Mouse (Mus musculus) lung, embryonic 14.5 days (tissue): Measurements from ENCODE around the gene L3mbtl1. TPM values are rescaled to one million over a fixed set of nuclear protein-coding genes. Genes with fewer than 3 reads are reported as not detected.

Experiments
- ATAC-seq: fragments of 200-750 bp; cut with Nextera tagmentation; 2 replicates; pipeline ENCODE4 v1.8.0; 2017; ENCODE audit warnings: mild to moderate bottlenecking, moderate TSS enrichment, moderate library complexity; ENCODE audit not compliant: insufficient read depth
- DNase-seq: peaks from one replicate; pipeline ENCODE4 v3.0.0-alpha.2; 2015
- H3K27ac ChIP-seq: fragments of 300-500 bp; sonication (generic); 2 replicates; pipeline ENCODE4 v1.5.1; 2014; ENCODE audit warnings: low read depth, mild to moderate bottlenecking, moderate library complexity
- H3K27me3 ChIP-seq: fragments of 300-500 bp; sonication (generic); 2 replicates; pipeline ENCODE4 v1.6.1; 2014; ENCODE audit warnings: low read length, control low read depth; ENCODE audit not compliant: insufficient read depth
- H3K36me3 ChIP-seq: fragments of 300-500 bp; sonication (generic); 2 replicates; pipeline ENCODE4 v1.6.1; 2014; ENCODE audit warnings: control low read depth; ENCODE audit not compliant: insufficient read depth
- H3K4me1 ChIP-seq: fragments of 300-500 bp; sonication (generic); 2 replicates; pipeline ENCODE4 v1.6.1; 2014; ENCODE audit warnings: antibody characterized with exemption, control low read depth; ENCODE audit not compliant: insufficient read depth
- H3K4me2 ChIP-seq: fragments of 300-500 bp; sonication (generic); 2 replicates; pipeline ENCODE4 v1.6.1; 2014; ENCODE audit warnings: mild to moderate bottlenecking
- H3K4me3 ChIP-seq: fragments of 300-500 bp; sonication (generic); 2 replicates; pipeline ENCODE4 v1.5.1; 2014; ENCODE audit warnings: low read depth, low read length
- H3K9ac ChIP-seq: fragments of 300-500 bp; sonication (generic); 2 replicates; pipeline ENCODE4 v1.6.1; 2014
- H3K9me3 ChIP-seq: fragments of 300-500 bp; sonication (generic); 2 replicates; pipeline ENCODE4 v1.6.1; 2016; ENCODE audit warnings: low read depth, low read length, control low read depth
- CTCF ChIP-seq: IDR thresholded peaks from 2 replicates; pipeline ENCODE4 v1.5.1; 2016; ENCODE audit warnings: antibody characterized with exemption, low read depth
- WGBS: fragments of 180-500 bp; shearing (Covaris S2); extraction: QIAGEN DNeasy Blood & Tissue Kit; methylation state at CpG from one replicate; pipeline ENCODE4 v1.1.7; 2014; 5-methylcytosine and 5-hydroxymethylcytosine counted together
- polyA plus RNA-seq: library from polyadenylated mRNA; unstranded; fragments of >200 nt; fragmentation: Nextera tagmentation; extraction: Ambion mirVana; gene quantifications from 2 replicates; pipeline ENCODE4 v1.2.1, GENCODE M21; 2014

L3mbtl1 gene
- polyA plus RNA-seq, 1 experiment from 2014 or later, result 0.21 TPM

DNA sequence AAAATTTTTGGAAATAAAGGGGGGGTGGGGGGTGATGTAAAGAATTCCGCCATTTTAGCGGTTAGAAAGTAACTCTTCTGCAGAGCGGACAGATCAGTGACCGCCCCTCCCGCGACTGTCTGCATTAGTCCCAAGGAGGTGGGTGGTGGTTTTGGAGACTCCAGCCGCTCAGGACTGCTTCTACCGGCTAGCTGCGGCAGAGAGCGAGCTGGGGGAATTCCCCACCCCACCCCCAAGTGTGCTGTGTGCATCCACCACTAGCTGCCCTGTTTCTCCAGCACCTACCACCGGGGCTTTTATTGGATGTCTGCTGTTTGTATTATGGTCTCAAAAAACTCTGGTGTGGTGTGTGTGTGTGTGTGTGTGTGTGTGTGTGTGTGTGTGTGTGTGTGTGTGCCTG lies 659 bp downstream of the L3mbtl1 start:
- ATAC-seq (no peak), DNase-seq (no peak)
- TF ChIP-seq CTCF, result no peak
- Histone ChIP-seq H3K27ac (no peak overlapping the region), H3K36me3 (peaks cover 22% of the 10 kb centered on the region), H3K4me3 (peak overlapping the region; percentile 49; the same call in 1 of the 2 replicates), H3K9me3 (no peaks in the 10 kb centered on the region), H3K4me2 (peak overlapping the region; percentile 92), H3K9ac (no peak overlapping the region), H3K27me3 (peaks cover 21% of the 10 kb centered on the region), H3K4me1 (no peaks in the 10 kb centered on the region; the same call in 1 of the 2 replicates)
- WGBS, result 8% methylated on average over 11 of the region's 11 CpGs

DNA sequence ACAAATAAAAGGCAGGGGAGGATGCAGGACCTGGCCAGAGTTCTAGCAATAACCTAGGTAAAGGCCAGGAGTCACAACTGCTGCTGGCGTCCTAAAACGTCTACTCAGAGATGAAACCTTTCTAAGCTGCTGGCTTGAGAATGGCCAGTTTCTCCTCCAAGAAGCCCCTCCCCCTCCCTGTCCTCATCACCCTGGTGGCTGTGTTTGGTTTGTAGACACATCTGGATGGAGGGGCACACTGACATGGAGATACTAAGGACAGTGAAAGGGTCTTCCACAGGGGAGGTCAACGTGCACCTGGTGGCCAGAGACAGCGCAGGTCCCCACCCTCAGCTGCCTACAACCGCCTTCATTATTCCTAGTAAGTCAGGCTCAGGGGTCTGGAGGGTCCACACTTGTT lies 3.7 kb downstream of the L3mbtl1 start:
- Histone ChIP-seq H3K4me1 (no peaks in the 10 kb centered on the region; the same call in 1 of the 2 replicates), H3K27ac (no peak overlapping the region), H3K36me3 (no peaks in the 10 kb centered on the region), H3K4me3 (no peak overlapping the region), H3K27me3 (peaks cover 21% of the 10 kb centered on the region), H3K9me3 (no peaks in the 10 kb centered on the region), H3K4me2 (no peak overlapping the region), H3K9ac (no peak overlapping the region)
- 77% methylated on average over 5 of the region's 5 CpGs for WGBS
- TF ChIP-seq CTCF, result no peak
- DNase-seq (no peak), ATAC-seq (no peak)

- H3K9ac ChIP-seq, result no peak overlapping the region
- H3K4me3 ChIP-seq, result peak overlapping the region; percentile 4; the same call in 1 of the 2 replicates
- no peak for DNase-seq
- H3K4me2 ChIP-seq, result peak overlapping the region; percentile 49
- WGBS, result 30% methylated on average over 15 of the region's 15 CpGs
- H3K27ac ChIP-seq, result no peak overlapping the region
- peaks cover 19% of the 10 kb centered on the region for H3K27me3 ChIP-seq
- H3K36me3 ChIP-seq, result no peaks in the 10 kb centered on the region
- no peak for TF ChIP-seq CTCF
- no peaks in the 10 kb centered on the region; the same call in 1 of the 2 replicates for H3K4me1 ChIP-seq
- H3K9me3 ChIP-seq, result no peaks in the 10 kb centered on the region
- ATAC-seq, result 0 out of 2 replicates have a peak, but pooled peaks have one; percentile 35
Observed at GRCm38 (mm10) chr2:162947736-162948135, 4.5 kb downstream of the L3mbtl1 start.

GRCm38 (mm10) chr2:162948221-162948620 lies 4.9 kb downstream of the L3mbtl1 start:
- H3K27me3 ChIP-seq, result peaks cover 14% of the 10 kb centered on the region
- no peaks in the 10 kb centered on the region for H3K4me1 ChIP-seq
- H3K9me3 ChIP-seq, result no peaks in the 10 kb centered on the region
- H3K36me3 ChIP-seq, result no peaks in the 10 kb centered on the region
- no peak overlapping the region for H3K9ac ChIP-seq
- no peak overlapping the region for H3K27ac ChIP-seq
- 62% methylated on average over 14 of the region's 14 CpGs for WGBS
- no peak for DNase-seq
- peak overlapping the region; percentile 4; the same call in 1 of the 2 replicates for H3K4me3 ChIP-seq
- peak overlapping the region; percentile 49 for H3K4me2 ChIP-seq
- no peak for TF ChIP-seq CTCF
- ATAC-seq, result no peak

DNA sequence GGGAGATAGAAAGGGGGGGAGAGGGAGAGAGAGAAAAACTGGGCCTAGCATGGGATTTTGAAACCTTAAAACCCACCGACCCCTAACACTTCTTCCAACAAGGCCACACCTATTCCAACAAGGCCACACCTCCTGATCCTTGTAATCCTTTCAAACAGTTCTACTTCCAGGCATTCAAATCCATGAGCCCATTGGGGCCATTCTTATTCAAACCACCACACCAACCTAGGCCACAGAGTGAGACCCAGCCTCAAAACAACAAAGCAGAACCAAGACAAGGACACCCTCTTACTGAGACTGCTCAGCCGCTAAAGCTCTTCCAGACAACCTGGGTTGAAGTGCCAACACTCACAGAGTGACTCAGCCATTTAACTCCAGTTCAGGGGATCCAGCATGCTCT lies 7.5 kb downstream of the L3mbtl1 start:
- Histone ChIP-seq H3K4me2 (no peak overlapping the region), H3K36me3 (no peaks in the 10 kb centered on the region), H3K4me1 (no peaks in the 10 kb centered on the region), H3K9ac (no peak overlapping the region), H3K27ac (no peak overlapping the region), H3K4me3 (no peak overlapping the region), H3K9me3 (no peaks in the 10 kb centered on the region), H3K27me3 (no peaks in the 10 kb centered on the region)
- ATAC-seq, result no peak
- 80% methylated on average over 2 of the region's 2 CpGs for WGBS
- DNase-seq, result no peak
- no peak for TF ChIP-seq CTCF

DNA sequence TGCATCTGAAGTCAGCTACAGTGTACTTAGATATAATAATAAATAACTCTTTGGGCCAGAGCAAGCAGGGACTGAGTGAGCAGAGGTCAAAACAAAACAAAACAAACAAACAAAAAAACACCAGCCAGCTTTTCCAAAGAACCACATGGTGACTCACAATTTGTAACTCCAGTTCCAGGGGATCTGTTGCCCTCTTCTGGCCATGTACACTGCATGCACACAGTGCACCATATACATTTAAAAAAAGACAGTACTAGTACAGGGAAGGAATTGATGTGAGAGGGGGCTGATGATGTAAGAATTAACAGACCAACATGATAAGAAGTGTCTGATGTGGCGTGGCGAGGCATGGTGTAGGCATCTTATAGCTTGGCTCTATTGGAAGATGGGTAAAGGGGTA lies 13.6 kb downstream of the L3mbtl1 start:
- 0 out of 2 replicates have a peak, but pooled peaks have one; percentile 13 for TF ChIP-seq CTCF
- WGBS, result 94% methylated on average over 2 of the region's 2 CpGs
- no peak overlapping the region for H3K4me2 ChIP-seq

GRCm38 (mm10) chr2:162961321-162961720 lies 18.0 kb downstream of the L3mbtl1 start:
- no peaks in the 10 kb centered on the region for H3K9me3 ChIP-seq
- WGBS, result 62% methylated on average over 10 of the region's 10 CpGs
- no peak for TF ChIP-seq CTCF

More for the DNA sequence above, 13.6 kb downstream of the L3mbtl1 start:
- H3K9me3 ChIP-seq, result no peaks in the 10 kb centered on the region
- DNase-seq (no peak), ATAC-seq (no peak)
- H3K36me3 ChIP-seq, result no peaks in the 10 kb centered on the region
- no peaks in the 10 kb centered on the region for H3K4me1 ChIP-seq
- H3K4me3 ChIP-seq, result no peak overlapping the region
- no peak overlapping the region for H3K27ac ChIP-seq
- no peak overlapping the region for H3K9ac ChIP-seq
- H3K27me3 ChIP-seq, result no peaks in the 10 kb centered on the region

DNA sequence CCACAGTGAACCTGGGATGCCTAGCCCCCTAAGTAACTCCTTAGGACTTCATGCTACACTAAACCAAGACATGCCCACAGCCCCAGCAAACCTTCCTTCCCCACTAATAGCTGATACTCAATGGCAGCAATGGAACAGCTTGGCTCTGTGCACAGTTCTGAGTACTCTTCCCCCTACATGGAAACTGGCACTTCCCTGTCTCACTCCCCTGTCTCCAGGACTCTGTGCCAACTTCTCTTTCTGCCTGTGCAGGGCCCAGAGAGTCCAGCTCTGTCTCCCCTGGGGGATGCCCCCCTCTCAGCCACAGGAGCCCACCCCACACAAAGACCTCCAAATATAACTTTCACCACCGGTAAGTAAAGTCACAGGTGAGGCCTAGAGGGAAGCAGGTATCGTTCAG lies 23.5 kb downstream of the L3mbtl1 start:
- 95% methylated on average over 2 of the region's 2 CpGs for WGBS
- no peak overlapping the region for H3K9ac ChIP-seq
- no peaks in the 10 kb centered on the region for H3K9me3 ChIP-seq
- DNase-seq (no peak), ATAC-seq (no peak)
- no peak for TF ChIP-seq CTCF
- no peaks in the 10 kb centered on the region for H3K36me3 ChIP-seq
- no peak overlapping the region for H3K4me3 ChIP-seq
- no peaks in the 10 kb centered on the region for H3K4me1 ChIP-seq
- no peaks in the 10 kb centered on the region for H3K27me3 ChIP-seq
- H3K4me2 ChIP-seq, result no peak overlapping the region
- H3K27ac ChIP-seq, result no peak overlapping the region

More at GRCm38 (mm10) chr2:162961321-162961720, 18.0 kb downstream of the L3mbtl1 start:
- DNase-seq, result no peak
- Histone ChIP-seq H3K9ac (no peak overlapping the region), H3K4me2 (no peak overlapping the region), H3K36me3 (no peaks in the 10 kb centered on the region), H3K27ac (no peak overlapping the region), H3K27me3 (no peaks in the 10 kb centered on the region), H3K4me1 (no peaks in the 10 kb centered on the region), H3K4me3 (no peak overlapping the region)
- ATAC-seq, result no peak
